Mouse (Mus musculus): Measurements from ENCODE around the gene Cchcr1.
A peak's percentile ranks its signal among the peaks of the same experiment; 100 is the strongest.

The Cchcr1 gene

DNA sequence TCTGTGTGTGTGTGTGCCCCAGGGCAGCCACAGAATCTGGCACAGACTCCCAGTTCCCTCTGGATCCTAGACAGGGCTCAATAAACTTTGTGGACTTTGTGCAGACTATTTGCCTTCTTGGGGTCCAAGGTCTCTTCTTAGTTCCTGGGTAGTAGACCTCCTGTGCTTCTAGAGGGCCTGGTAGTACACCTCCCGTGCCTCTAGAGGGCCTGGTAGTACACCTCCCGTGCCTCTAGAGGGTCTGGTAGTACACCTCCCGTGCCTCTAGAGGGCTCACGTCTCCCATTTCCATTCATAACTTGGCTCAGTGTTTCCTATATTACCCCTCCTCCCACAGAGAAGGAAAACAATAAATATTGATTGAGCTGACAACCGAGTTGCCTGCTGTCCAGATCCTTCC lies 39.9 kb downstream of the Cchcr1 start:
- DNase-seq = peak; percentile 46 to 51

DNA sequence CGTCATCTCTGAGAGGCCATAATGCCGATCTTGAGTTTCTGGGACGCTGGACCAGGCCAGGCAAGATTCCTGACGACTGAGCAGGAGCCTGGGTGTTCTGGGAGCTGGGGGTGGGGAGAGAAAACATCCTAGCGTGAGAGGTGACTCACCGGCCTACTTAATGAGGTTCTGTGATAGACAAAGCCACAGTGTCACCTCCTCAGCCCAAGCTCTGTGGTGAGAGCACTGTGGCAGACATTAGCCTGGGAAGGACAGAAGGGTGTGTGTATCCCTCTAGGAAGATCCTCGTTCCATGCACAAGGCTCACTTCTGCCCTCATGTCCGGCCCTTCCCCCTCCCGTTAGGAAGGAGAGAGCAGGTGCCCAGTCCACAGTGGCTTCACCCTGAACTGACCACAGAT lies 40.5 kb downstream of the Cchcr1 start:
- no peak for DNase-seq

DNA sequence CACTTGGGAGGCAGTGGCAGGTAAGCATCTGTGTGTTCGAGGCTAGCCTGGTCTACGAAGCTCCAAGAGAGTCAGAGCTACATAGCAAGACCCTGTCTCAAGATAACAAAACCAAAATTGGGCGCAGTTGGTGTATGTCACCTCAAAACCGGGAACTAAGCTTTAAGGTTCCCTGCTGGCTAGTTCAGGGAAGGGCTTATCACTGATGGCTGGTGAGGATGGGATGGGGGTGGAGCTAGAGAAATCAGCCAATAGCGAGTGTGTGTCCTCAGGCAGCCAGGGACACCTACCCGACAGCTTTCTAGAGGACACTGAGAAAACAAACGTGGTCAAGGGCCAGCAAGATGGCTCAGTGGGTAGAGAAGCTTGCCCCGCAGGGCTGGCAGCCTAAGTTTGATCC lies 41.3 kb downstream of the Cchcr1 start:
- DNase-seq = no peak

DNA sequence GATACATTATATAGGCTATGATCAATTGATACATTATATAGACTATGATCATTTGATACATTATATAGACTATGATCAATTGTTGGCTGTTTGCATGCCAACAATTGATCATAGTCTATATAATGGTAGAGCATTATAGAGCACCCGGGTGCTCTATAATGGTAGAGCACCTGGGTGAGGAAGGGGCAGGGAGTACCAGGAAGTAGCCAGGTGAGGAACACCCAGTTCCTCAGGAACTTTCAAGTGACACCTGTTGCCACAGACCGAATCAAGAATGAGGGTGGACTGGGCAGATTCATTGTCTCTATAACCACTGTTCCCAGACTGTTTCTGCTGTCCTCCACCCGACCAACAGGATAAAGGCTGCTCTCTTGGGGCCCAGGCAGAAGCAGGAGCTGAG lies 50.2 kb downstream of the Cchcr1 start, which contains the start of gene 2300002M23Rik:
TSS of gene 2300002M23Rik (plus strand) at position 301 of the 400 bp plus-strand sequence.
- no peak for DNase-seq

DNA sequence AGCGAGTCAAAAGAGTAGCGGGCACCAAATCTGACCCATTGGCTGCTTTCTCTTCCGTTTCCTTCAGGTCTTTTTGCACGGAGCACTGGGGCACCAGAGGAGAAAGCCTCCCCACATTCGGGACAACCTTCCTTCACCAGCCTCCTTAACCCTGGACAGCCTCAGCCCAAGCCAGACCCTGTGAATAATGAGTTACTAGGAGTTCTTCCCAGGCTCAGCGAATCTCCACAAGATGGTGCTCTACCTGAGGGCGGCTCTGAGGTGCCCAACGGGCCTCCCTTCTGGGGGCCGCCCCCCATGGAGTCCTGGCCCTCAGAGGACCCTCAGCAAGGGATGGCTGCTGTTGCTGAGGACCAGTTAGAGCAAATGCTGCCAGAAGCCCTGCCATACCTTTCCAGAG lies 50.9 kb downstream of the Cchcr1 start:
- no peak for DNase-seq

DNA sequence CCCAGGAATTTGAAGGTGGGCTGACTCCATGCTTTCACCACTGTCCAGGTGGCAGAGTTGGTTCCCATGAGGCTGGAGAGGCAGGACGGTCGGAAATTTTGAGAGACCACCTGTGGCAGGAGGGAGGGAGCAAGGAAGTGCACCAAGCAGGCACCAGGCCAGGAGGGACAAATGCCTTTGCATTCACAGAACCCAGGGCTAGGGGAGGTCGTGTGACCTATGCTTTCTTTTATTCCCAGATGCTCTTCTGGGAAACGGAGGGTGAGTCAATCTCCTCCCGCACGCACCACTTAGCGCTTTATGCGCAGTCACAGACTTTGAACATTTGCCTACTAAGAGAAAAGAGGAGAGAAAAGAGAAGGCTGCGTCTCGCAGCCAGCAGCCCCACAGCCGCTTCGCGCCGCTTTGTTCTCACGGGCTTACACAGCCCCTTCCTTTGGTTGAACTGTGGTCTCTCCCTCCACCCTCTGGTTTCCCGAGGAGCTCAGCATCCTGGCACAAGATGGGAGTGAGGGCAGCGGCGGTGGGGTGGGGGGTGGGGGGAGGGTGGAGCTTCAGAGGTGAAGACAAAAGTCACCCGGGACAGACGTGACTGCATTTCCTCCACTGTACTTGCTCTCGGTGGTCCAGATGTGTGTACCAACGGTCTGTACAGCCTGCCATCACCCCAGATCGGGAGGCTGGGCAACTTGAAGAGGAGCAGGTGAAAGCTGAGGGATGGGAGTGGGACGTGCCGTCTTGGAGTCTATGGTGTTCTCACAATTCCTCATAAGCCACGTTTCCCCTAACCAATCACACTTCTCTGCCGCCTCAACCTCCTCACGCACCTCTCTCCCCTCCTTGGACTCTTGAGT lies 52.4 kb downstream of the Cchcr1 start:
- DNase-seq = no peak

DNA sequence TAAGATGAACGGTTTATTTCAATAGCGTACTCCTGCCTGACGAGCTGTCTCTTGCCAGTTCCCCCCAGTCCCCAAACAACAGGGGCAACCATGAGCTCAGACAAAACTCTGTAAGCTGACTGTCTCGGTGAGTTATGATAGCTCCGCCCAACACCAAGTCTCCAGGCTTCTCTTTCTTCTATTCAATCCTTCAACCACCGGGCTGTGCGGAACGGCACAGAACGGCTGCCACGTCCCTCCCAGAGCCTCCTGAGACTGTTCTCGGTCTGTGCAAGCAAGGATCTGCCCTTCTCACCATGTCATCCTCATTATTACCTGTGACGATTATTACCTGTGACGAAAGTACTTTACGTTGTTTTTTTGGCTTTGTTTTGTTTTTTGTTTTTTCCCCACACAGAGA lies 53.9 kb downstream of the Cchcr1 start:
- DNase-seq = no peak

DNA sequence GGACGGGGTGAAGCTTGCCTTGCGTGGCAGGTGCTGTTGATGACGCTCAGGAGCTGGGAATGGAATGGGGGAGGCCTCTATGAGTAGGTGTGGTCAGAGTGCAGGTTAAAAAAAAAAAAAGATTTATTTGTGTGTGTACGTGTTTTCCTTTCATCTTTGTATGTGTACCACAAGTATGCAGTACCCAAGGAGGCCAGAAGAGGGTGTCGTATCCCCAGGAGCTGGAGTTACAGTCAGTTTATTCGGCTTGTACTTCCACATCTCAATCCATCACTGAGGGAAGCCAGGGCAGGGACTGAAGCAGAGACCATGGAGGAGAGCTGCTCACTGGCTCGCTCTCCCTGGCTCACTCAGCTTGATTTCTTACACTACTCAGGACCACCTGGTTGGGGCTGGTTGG lies 54.6 kb downstream of the Cchcr1 start:
- no peak for DNase-seq

DNA sequence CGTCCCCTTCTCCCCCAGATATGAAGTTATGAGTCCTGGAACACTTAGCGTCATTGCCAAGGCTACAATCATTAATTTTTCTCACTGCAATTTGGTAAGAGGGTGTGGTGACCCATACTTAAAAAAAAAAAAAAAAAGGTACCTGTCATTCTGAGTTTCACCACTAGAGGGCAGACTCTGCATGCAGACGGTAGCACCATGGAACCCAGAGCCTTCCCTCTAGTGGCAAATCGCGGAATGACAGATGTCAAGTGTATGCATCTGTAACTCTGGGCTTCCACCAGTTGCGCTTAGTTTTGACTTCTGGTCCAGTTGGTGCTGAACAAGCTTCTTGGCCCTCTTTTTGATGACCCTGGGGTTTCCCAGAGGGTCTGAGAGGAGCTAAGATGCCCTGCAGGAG lies 61.3 kb downstream of the Cchcr1 start:
- DNase-seq = peak; percentile 85 to 86

All from B cell, adult 2 months (primary cell).